ENCODE assay signal across 8 mouse cellular contexts in genomic region chr10:19062098-19062905, GRCm38 (mm10). TPM values are rescaled to one million over a fixed set of nuclear protein-coding genes. Genes with fewer than 3 reads are reported as not detected.
A peak's percentile ranks its signal among the peaks of the same experiment; 100 is the strongest.
DNase-seq lines count a peak whose midpoint lies in the region; ATAC-seq and TF ChIP-seq lines count a peak whose summit lies in the region.

No protein-coding gene starts in this region.

- H3K27me3 ChIP-seq in forebrain, postnatal 0 days (ENCODE audit: insufficient read depth, low read length): no peaks in the 10 kb centered on the region
- H3K27me3 ChIP-seq in forebrain, embryonic 11.5 days (ENCODE audit: control insufficient read depth, insufficient read depth, low read length): no peaks in the 10 kb centered on the region
- no peaks in the 10 kb centered on the region for H3K27me3 ChIP-seq in kidney, postnatal 0 days (ENCODE audit: insufficient read depth, low read length)

- H3K9ac ChIP-seq in forebrain, postnatal 0 days: no peak overlapping the region
- no peak overlapping the region for H3K9ac ChIP-seq in forebrain, embryonic 11.5 days (ENCODE audit: low read length)
- H3K9ac ChIP-seq in kidney, postnatal 0 days (ENCODE audit: low read depth, low read length): no peak overlapping the region

- no peak for TF ChIP-seq CTCF in forebrain, postnatal 0 days (IDR thresholded peaks at IDR 0.05; ENCODE audit: low read depth)
- TF ChIP-seq CTCF in kidney, postnatal 0 days (IDR thresholded peaks at IDR 0.05; ENCODE audit: low read depth): no peak

- 74% methylated on average over 15 of the region's 15 CpGs for WGBS in forebrain, postnatal 0 days
- WGBS in forebrain, embryonic 11.5 days: 76% methylated on average over 15 of the region's 15 CpGs
- WGBS in kidney, postnatal 0 days: 40% methylated on average over 15 of the region's 15 CpGs

- no peaks in the 10 kb centered on the region for H3K4me1 ChIP-seq in forebrain, postnatal 0 days (ENCODE audit: insufficient read depth)
- no peaks in the 10 kb centered on the region for H3K4me1 ChIP-seq in forebrain, embryonic 11.5 days (replicated peaks; ENCODE audit: control insufficient read depth, insufficient read depth, low read length)
- no peaks in the 10 kb centered on the region for H3K4me1 ChIP-seq in kidney, postnatal 0 days (replicated peaks; ENCODE audit: insufficient read depth, low read length)

- no peak overlapping the region for H3K4me2 ChIP-seq in forebrain, postnatal 0 days (ENCODE audit: low read depth)
- H3K4me2 ChIP-seq in forebrain, embryonic 11.5 days (ENCODE audit: low read depth, low read length, severe bottlenecking): no peak overlapping the region
- peak overlapping the region; percentile 8; the same call in 1 of the 2 replicates for H3K4me2 ChIP-seq in kidney, postnatal 0 days (ENCODE audit: low read length)

- H3K9me3 ChIP-seq in forebrain, postnatal 0 days (ENCODE audit: low read length): no peaks in the 10 kb centered on the region
- no peaks in the 10 kb centered on the region for H3K9me3 ChIP-seq in forebrain, embryonic 11.5 days (ENCODE audit: control insufficient read depth, low read length)
- H3K9me3 ChIP-seq in kidney, postnatal 0 days (replicated peaks; ENCODE audit: low read length): no peaks in the 10 kb centered on the region

- no peaks in the 10 kb centered on the region for H3K36me3 ChIP-seq in forebrain, postnatal 0 days (ENCODE audit: insufficient read depth)
- no peaks in the 10 kb centered on the region for H3K36me3 ChIP-seq in forebrain, embryonic 11.5 days (ENCODE audit: control insufficient read depth, insufficient read depth, low read length)
- H3K36me3 ChIP-seq in kidney, postnatal 0 days (ENCODE audit: insufficient read depth, low read length): no peaks in the 10 kb centered on the region

- no peak overlapping the region for H3K27ac ChIP-seq in forebrain, postnatal 0 days (ENCODE audit: low read depth, low read length)
- no peak overlapping the region for H3K27ac ChIP-seq in forebrain, embryonic 11.5 days (ENCODE audit: low read depth, low read length)
- no peak overlapping the region for H3K27ac ChIP-seq in kidney, postnatal 0 days

- peak; percentile 36; the same call in 1 of the 2 replicates for ATAC-seq in forebrain, postnatal 0 days
- ATAC-seq in forebrain, embryonic 11.5 days (replicated peaks; ENCODE audit: low FRiP score): no peak
- ATAC-seq in erythroblast, adult 5-6 weeks (replicated peaks; ENCODE audit: low FRiP score, poor library complexity, severe bottlenecking): peak; percentile 68
- no peak for ATAC-seq in kidney, postnatal 0 days (replicated peaks; ENCODE audit: low FRiP score, low read depth)
- ATAC-seq in megakaryocyte, adult 5-6 weeks (ENCODE audit: poor library complexity, severe bottlenecking): peak; percentile 82

- no peak overlapping the region for H3K4me3 ChIP-seq in forebrain, postnatal 0 days (ENCODE audit: low read depth, low read length)
- no peak overlapping the region for H3K4me3 ChIP-seq in forebrain, embryonic 11.5 days (ENCODE audit: low read depth, low read length)
- no peak overlapping the region for H3K4me3 ChIP-seq in kidney, postnatal 0 days (replicated peaks; ENCODE audit: low read depth, low read length)

- no peak for DNase-seq in forebrain, postnatal 0 days
- no peak for DNase-seq in forebrain, embryonic 11.5 days (ENCODE audit: low spot score)
- peak; percentile 98 for DNase-seq in CD4-positive helper T cell, adult 2 months (ENCODE audit: low read depth, low spot score)
- DNase-seq in kidney, postnatal 0 days (ENCODE audit: low spot score): peak; percentile 35
- peak; percentile 87 for DNase-seq in thymus, postnatal 0 days (ENCODE audit: low spot score)
- DNase-seq in cerebellum, postnatal 4 days (ENCODE audit: low spot score in 2 of 2): no peak

RNA-seq across cellular contexts. Expression of gene Tnfaip3, which starts 46.8 kb away (rescaled TPM):
- total RNA-seq in forebrain, postnatal 0 days (2014; rRNA removed): 3.3 and 3.5 TPM in 2 replicates
- 1.0 and 1.2 TPM in 2 replicates for polyA plus RNA-seq in forebrain, postnatal 0 days (2015; fragmentation: Nextera tagmentation; extraction: Ambion mirVana)
- 1.2 and 1.5 TPM in 2 replicates for polyA plus RNA-seq in forebrain, embryonic 11.5 days (2014; fragmentation: Nextera tagmentation; extraction: Ambion mirVana)
- 4.0 TPM in 2 replicates for total RNA-seq in erythroblast, adult 5-6 weeks (2015; ENCODE audit: low replicate concordance)
- 2.1 and 2.9 TPM in 2 replicates for total RNA-seq in erythroblast, adult 5-6 weeks (2017; ENCODE audit: low replicate concordance)
- polyA plus RNA-seq in kidney, postnatal 0 days (2015; fragmentation: Nextera tagmentation; extraction: Ambion mirVana): 2.5 and 2.6 TPM in 2 replicates
- total RNA-seq in megakaryocyte, adult 5-6 weeks (2015): 16.1 and 21.2 TPM in 2 replicates
- total RNA-seq in megakaryocyte, adult 5-6 weeks (2017): 17.0 and 29.6 TPM in 2 replicates
- 26.6 and 27.6 TPM in 2 replicates for polyA plus RNA-seq in thymus, postnatal 0 days (2015; fragmentation: Nextera tagmentation; extraction: Ambion mirVana)

Comparison
In these comparisons a context has a peak if more than half of its experiments do, and no peak if none do; other contexts are left out.
1. ATAC-seq: peak in forebrain, postnatal 0 days (single experiment), erythroblast, adult 5-6 weeks (single experiment) and megakaryocyte, adult 5-6 weeks (single experiment); none in forebrain, embryonic 11.5 days (single experiment) and kidney, postnatal 0 days (single experiment).
2. DNase-seq: peak in CD4-positive helper T cell, adult 2 months (single experiment), kidney, postnatal 0 days (single experiment) and thymus, postnatal 0 days (single experiment); none in forebrain, postnatal 0 days (single experiment), forebrain, embryonic 11.5 days (single experiment) and cerebellum, postnatal 4 days (0 of 2).